Mouse (Mus musculus): ENCODE measurements around the gene Lin7c. TPM values are rescaled to one million over a fixed set of nuclear protein-coding genes. Genes with fewer than 3 reads are reported as not detected.

The Lin7c gene
- polyA plus RNA-seq, 1 experiment = 23.5 TPM

- DNase-seq (ENCODE audit: low spot score) = no peak
Measured at GRCm38 (mm10) chr2:109916782-109917495, 26.3 kb downstream of the Lin7c start.

DNA sequence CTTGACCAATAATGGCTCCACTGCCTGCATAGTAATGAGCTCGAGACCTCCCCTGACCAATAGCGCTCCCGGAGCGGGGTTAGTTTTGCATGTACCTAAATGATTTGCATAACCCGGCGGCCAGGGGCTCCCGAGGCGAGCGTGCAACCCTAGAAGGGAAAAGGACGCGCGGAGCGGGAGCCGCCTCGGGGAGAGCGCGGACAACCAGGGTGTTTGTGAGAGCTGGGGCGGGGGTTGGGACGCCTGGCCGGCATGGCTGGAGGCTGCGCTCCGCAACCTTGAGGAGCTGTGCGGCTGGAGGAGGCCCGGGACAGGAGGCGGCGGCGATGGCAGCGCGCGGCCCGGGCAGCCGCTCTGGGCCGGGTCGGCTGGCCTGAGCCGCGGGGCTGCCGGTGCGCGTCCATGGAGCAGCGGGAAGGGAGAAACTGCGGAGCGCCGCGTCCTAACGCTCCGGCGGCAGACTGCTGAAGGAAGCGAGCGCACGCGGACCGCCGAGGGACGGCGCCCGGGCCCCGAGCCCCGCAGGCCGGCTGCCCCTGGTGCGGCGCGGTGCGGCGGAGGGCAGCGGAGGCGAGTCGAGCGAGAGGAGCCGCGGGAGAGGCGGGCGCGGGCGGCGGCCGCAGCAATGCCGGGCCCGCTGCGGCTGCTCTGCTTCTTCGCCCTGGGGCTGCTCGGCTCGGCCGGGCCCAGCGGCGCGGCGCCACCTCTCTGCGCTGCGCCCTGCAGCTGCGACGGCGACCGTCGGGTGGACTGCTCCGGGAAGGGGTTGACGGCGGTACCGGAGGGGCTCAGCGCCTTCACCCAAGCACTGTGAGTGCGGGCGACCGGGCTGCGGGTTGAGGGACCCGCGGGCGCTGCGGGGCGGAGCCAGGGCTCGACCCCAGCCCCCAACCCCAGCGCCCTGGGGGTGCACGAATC, 27.1 kb downstream of the Lin7c start, which contains the start of gene Lgr4:
TSS of gene Lgr4 (plus strand) at position 152 of the 918 bp plus-strand sequence.
- DNase-seq (ENCODE audit: low spot score) = peak; percentile 99

GRCm38 (mm10) chr2:109918592-109919262, 28.1 kb downstream of the Lin7c start:
- no peak for DNase-seq (ENCODE audit: low spot score)

DNA sequence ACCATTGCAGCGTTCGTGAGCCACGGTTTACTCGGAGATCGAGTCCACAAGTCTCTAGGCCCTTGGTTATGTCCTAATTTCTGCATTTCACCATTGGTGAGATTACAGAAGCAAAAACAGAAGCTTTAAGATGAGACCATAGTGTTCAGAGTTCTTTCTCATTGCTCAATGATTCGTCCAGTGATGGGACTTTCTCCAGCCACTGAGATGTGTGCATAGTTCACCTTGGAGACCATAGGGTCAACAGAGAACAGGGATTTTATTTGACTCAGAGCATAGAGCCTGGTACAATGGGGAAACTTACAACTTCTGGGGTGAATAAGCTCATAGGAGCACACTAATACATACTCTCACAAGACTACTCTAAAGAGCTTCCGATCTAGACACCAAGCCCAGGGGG, 29.8 kb downstream of the Lin7c start:
- DNase-seq (ENCODE audit: low spot score) = no peak

DNA sequence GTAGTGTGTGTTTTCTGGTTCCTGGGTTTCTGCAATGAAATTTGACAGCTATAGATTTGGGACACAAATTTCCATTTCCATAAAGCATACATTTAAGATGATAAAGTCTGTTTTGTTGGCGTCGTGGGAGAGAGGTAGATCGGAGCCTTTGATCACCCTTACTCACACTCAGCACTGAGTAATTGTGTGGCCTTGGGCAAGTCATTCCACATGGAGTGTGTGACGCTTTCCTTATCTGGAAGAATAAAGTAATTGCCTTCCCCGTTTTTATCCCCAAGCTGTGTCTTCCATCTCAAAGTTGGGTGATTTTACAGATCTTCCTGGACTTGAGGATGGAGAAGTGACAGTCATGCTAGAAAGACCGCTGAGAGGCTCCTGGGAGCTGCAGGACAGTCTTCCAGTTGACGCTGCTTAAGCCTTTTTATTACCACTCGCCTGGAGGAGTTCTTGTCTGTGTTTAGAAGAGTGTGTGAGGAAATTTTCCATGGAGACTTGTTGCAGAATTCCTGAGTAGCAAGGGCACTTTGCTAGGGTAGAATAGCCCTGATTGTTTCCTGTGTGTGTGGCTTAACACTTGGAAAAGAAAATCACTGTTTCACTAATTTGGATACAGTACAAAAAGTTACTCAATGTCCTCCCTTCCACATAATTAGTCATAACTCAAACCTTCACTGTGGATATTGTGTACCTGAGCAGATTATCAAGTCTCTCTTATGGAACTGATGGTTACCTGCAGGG, 30.8 kb downstream of the Lin7c start:
- no peak for DNase-seq (ENCODE audit: low spot score)

- no peak for DNase-seq (ENCODE audit: low spot score)
Measured at GRCm38 (mm10) chr2:109922306-109922705, 31.7 kb downstream of the Lin7c start.

GRCm38 (mm10) chr2:109923031-109923430, 32.4 kb downstream of the Lin7c start:
- DNase-seq (ENCODE audit: low spot score) = no peak

DNA sequence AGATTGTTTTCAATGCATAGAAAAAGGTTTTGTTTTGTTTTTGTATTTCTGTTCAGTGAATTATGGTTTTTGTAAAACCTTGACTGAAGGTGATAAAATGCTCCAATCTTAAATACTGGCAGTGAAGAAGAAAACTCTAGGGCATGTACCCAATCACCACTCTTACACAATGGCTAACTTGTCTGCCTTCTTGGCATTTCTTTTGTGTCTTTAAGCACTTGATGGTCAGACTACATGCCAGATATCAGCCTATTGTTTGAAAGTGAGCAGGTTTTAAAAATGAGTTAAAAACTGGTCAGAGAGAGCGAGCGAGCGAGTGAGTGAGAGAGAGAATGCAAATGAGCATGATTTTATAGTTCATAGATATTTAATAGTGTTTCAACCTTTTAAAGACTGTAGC, 33.3 kb downstream of the Lin7c start:
- DNase-seq (ENCODE audit: low spot score) = no peak

DNA sequence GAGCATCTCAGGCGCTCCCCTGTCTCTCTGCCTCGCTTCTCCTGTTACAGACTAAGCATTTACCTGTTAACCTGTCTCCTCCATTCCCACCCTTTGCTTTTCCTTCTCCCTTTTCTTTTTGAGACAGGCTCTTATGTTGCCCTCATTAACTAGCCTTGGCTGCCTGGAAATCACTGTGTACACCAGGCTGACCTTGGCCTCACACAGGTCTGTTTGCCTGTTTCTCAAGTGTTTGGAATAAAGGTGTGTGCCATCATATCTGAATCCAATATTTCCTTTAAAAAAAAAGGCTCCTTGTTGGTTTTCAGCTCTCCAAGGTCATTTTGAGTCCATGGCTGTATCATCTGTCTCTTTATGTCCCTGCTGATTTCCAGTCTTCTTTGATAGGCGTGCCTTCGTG, 36.3 kb downstream of the Lin7c start:
- no peak for DNase-seq (ENCODE audit: low spot score)

DNA sequence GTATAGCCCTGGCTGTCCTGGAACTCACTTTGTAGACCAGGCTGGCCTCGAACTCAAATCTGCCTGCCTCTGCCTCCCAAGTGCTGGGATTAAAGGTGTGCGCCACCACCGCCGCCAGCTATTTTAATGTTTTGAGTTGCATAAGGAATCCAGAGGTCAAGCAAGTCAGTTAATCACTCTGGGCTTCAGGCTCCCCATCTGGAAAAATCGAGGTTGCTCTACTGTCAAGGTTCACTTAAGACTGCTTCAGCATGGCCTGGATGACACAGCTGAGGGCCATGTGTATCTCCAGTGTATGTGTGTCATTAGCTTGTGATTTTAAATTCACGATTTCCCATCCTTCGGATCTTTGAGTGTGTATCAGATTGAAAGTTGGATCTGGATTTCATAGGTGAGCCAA, 36.8 kb downstream of the Lin7c start:
- DNase-seq (ENCODE audit: low spot score) = no peak

GRCm38 (mm10) chr2:109927876-109928275, 37.2 kb downstream of the Lin7c start:
- no peak for DNase-seq (ENCODE audit: low spot score)

DNA sequence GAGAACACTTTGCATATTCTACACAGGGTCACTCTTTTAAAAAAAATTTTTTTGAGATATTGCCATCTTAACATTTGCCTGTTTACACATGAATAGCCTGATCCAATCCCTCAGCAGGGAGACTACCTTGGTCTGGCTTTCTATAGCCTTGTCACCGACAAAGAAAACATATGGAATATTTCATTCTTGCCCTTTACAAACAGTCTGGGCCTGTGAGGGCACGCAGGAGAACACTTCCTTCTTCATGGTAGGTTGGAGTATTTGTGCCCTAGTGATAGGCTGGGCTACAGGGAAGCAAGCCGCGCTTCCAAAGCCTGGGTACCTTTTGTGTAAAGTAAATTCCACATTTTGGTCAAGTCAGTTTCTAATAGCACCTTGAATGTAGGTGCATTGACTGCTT, 38.1 kb downstream of the Lin7c start:
- DNase-seq (ENCODE audit: low spot score) = no peak

DNA sequence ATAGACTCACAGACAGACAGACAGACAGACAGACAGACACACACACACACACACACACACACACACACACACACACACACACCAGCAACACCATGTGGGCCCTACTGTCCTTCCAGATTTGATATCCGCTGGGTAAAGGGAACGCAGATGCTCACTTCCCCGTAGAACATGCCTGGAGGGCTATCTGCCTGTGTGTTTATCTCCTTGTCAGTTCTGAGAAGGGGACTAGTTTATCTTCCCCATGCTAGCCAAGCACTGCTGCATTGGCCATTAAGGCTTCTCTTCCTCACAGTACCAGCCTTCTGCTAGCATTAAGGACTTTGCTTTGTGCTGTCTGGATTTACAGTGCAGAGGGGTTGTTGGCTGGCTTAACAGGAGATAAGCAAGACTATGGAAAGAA, 38.6 kb downstream of the Lin7c start:
- no peak for DNase-seq (ENCODE audit: low spot score)

- DNase-seq (ENCODE audit: low spot score) = no peak
Measured at GRCm38 (mm10) chr2:109930366-109930765, 39.7 kb downstream of the Lin7c start.

- no peak for DNase-seq (ENCODE audit: low spot score)
Measured at GRCm38 (mm10) chr2:109930771-109931170, 40.1 kb downstream of the Lin7c start.

- no peak for DNase-seq (ENCODE audit: low spot score)
Measured at GRCm38 (mm10) chr2:109931978-109932780, 41.5 kb downstream of the Lin7c start.

- no peak for DNase-seq (ENCODE audit: low spot score)
Measured at GRCm38 (mm10) chr2:109933151-109933550, 42.5 kb downstream of the Lin7c start.

DNA sequence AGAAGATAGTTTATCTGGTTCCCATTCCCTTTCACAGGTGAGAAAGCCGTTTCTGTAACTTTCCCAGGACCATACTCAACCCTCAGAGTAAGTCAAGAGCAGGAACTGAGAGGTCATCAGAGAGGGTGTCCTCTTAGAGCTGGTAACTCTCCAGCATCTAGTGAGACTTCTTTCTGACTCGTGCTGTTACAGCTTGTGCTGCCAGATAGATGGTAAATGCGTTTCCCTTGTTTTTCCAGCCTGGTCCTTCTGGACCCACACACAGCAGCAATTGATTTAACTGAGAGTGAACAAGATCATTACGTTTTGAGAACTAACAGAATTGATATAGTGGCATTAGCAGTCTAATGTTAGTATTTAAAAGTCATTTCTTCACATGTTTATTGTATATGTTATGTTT, 43.4 kb downstream of the Lin7c start:
- no peak for DNase-seq (ENCODE audit: low spot score)

DNA sequence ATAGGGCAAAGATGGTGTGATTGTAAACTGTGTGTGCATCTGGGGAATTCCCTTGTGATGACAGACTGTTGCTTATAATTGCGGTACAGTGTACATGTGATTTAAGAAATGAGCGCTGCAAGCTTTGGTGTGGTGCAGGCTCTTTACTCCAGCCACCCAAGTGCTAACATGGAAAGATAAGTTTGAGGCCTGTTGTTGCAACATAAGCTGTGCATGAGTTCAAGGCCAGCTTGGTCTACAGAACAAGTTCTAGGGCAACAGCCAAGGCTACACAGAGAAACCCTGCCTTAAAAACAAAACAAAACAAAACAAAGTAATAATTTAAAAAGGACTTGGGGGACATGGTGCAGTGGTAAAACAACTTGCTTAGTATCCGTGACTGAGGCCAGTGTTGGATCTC, 44.5 kb downstream of the Lin7c start:
- no peak for DNase-seq (ENCODE audit: low spot score)

GRCm38 (mm10) chr2:109935754-109936409, 45.2 kb downstream of the Lin7c start:
- DNase-seq (ENCODE audit: low spot score) = no peak

Data from urinary bladder, adult 2 months (tissue).